Mouse (Mus musculus): ENCODE measurements around the gene Zfp593. TPM values are rescaled to one million over a fixed set of nuclear protein-coding genes. Genes with fewer than 3 reads are reported as not detected.
A peak's percentile ranks its signal among the peaks of the same experiment; 100 is the strongest.

Gene Zfp593
- polyA plus RNA-seq, 1 experiment from 2014 or later, result 4.0 TPM

DNA sequence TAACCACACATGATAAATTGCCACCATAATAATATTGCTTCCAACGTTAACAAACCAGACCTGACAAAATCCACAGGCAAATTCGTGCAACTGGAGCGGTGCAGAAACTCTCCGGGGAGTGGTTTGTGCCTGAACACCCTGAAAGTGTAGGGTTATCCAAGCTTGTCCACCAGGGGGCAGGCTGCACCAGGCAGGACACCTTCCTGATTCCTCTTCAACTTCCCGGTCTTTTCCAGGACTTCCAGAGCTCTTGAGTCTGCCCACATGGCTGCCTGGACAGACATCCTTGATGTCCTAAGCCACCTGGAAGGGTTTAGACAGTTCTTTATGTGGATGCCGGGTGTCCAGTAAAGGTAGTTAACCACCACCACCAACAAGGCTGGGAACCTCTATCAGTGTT lies 17.8 kb upstream of the Zfp593 start:
- no peak overlapping the region for H3K27ac ChIP-seq (ENCODE audit: low read length)
- H3K9me3 ChIP-seq (replicated peaks; ENCODE audit: control insufficient read depth, low read length), result no peaks in the 10 kb centered on the region; the same call in 1 of the 2 replicates
- no peak overlapping the region for H3K4me3 ChIP-seq (ENCODE audit: low read depth, low read length)
- H3K36me3 ChIP-seq (ENCODE audit: control insufficient read depth, insufficient read depth), result no peaks in the 10 kb centered on the region
- no peak overlapping the region for H3K9ac ChIP-seq (ENCODE audit: low read depth, low read length)
- no peaks in the 10 kb centered on the region for H3K27me3 ChIP-seq (ENCODE audit: control insufficient read depth, insufficient read depth, low read depth, low read length)
- ATAC-seq (ENCODE audit: low read depth), result no peak
- WGBS (ENCODE audit: insufficient replicate concordance), result 39% methylated on average over 6 of the region's 6 CpGs
- no peaks in the 10 kb centered on the region for H3K4me1 ChIP-seq (ENCODE audit: control insufficient read depth, low read depth, low read length)
- H3K4me2 ChIP-seq (ENCODE audit: low read depth, low read length), result no peak overlapping the region

DNA sequence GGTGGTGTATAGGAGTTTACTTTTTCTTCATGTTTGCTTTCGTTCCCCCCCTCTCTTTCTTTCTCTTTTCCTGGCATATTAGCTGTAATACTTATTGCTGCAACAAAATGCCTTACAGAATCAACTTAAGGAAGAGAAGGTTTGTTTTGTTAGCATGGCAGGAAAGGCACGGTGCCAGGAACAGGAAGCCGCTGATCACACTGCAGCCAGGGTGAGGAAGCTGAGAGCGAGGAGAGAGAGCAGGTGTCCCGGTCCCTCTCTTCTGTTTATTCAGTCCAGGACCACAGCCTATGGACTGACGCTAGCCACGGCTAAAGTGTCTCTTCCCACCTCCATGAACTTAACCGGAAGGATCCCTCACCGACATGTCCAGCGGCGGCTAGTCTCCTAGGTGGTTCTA lies 13.0 kb upstream of the Zfp593 start:
- ATAC-seq (ENCODE audit: low read depth), result no peak
- H3K4me1 ChIP-seq (ENCODE audit: control insufficient read depth, low read depth, low read length), result peaks cover 9% of the 10 kb centered on the region; the same call in 1 of the 2 replicates
- no peak overlapping the region for H3K4me3 ChIP-seq (ENCODE audit: low read depth, low read length)
- no peak overlapping the region for H3K27ac ChIP-seq (ENCODE audit: low read length)
- no peaks in the 10 kb centered on the region for H3K9me3 ChIP-seq (replicated peaks; ENCODE audit: control insufficient read depth, low read length)
- H3K36me3 ChIP-seq (ENCODE audit: control insufficient read depth, insufficient read depth), result no peaks in the 10 kb centered on the region
- no peak overlapping the region for H3K9ac ChIP-seq (ENCODE audit: low read depth, low read length)
- no peak overlapping the region for H3K4me2 ChIP-seq (ENCODE audit: low read depth, low read length)
- H3K27me3 ChIP-seq (ENCODE audit: control insufficient read depth, insufficient read depth, low read depth, low read length), result peaks cover 19% of the 10 kb centered on the region
- WGBS (ENCODE audit: insufficient replicate concordance), result 20% methylated on average over 11 of the region's 11 CpGs

DNA sequence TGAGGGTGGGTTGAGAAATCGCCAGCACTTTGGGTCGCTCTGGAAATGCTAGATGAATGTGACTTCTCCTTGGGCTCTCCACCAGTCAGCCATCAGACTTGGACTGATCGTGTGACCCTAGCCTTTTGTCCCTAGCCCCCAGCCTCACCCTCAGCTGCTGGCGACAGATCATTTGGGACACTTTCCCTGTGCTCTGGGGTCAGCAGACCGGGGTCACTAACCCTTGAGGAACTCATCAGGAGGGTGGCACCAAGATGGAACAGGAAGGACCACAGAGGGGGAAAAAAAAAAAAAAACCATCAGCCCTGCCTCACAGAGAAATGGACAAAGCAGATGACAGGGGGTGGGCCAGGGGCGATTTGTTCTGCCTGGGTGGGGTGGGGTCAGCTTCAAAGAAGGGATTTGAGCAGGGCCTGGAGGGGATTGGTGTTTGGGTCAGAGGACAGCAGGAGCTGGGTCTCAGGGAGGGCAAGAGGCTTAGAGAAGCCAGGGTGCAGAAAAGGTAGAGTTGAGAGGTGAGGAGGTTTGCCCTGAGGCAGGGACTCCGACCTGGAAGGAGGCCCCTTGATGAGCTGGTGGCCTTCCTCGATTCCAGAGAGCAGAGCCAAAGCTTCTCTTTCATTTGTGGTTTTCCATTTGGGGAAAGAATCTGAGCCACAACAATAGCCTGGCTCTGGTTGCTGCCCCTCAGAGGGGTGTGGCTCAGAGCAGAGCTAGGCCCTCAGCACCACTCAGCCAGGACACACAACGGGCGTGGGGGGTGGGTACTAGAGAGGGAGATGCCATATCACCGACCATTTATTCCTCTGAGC lies 12.0 kb upstream of the Zfp593 start:
- 31% methylated on average over 11 of the region's 11 CpGs for WGBS (ENCODE audit: insufficient replicate concordance)
- no peaks in the 10 kb centered on the region for H3K9me3 ChIP-seq (replicated peaks; ENCODE audit: control insufficient read depth, low read length)
- no peak overlapping the region for H3K4me2 ChIP-seq (ENCODE audit: low read depth, low read length)
- ATAC-seq (ENCODE audit: low read depth), result no peak
- H3K36me3 ChIP-seq (ENCODE audit: control insufficient read depth, insufficient read depth), result no peaks in the 10 kb centered on the region
- H3K4me1 ChIP-seq (ENCODE audit: control insufficient read depth, low read depth, low read length), result peaks cover 9% of the 10 kb centered on the region; the same call in 1 of the 2 replicates
- peaks cover 29% of the 10 kb centered on the region for H3K27me3 ChIP-seq (ENCODE audit: control insufficient read depth, insufficient read depth, low read depth, low read length)
- no peak overlapping the region for H3K4me3 ChIP-seq (ENCODE audit: low read depth, low read length)
- H3K9ac ChIP-seq (ENCODE audit: low read depth, low read length), result no peak overlapping the region
- no peak overlapping the region for H3K27ac ChIP-seq (ENCODE audit: low read length)

DNA sequence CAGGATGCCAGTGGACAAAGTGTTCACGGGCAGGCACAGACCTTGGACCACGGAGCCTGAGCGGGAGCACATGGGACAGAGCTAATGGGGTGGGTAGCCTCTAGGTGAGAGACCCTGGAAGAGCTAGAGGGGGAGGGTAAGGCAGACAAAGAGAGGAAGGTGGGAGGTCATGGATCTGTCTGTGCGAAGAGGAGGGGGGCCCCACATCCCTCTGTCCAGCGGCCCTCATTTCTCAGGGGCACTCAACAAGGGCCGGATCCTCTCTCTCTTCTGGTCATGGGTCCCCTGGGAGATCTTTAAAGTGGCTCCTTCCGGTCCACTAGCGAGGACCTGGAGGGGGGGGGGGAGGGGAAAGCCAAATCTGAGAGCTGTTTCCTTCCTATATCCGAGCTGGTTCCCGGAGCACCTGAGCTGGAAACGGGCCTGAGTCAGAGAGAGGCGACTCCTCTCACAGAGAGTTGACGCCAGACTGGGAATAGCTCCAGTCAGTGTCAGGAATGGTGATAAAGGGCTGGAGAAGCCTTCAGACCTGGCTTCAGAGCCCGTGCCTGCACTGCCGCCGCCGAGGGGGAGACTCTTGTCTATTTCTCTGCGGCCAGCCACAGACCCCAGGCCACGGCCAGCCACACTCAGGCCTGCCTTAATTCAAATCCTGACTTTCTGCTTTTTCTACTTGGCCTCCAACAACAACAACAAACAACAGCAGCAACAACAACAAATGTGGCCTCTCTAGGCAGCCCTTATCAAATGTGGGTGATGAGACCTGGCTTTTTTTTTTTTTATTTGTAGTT lies 11.2 kb upstream of the Zfp593 start:
- Histone ChIP-seq H3K36me3 (ENCODE audit: control insufficient read depth, insufficient read depth) (no peaks in the 10 kb centered on the region), H3K27ac (ENCODE audit: low read length) (no peak overlapping the region), H3K27me3 (ENCODE audit: control insufficient read depth, insufficient read depth, low read depth, low read length) (peaks cover 37% of the 10 kb centered on the region), H3K4me1 (ENCODE audit: control insufficient read depth, low read depth, low read length) (peaks cover 13% of the 10 kb centered on the region), H3K4me2 (ENCODE audit: low read depth, low read length) (no peak overlapping the region), H3K9ac (ENCODE audit: low read depth, low read length) (no peak overlapping the region), H3K4me3 (ENCODE audit: low read depth, low read length) (no peak overlapping the region), H3K9me3 (replicated peaks; ENCODE audit: control insufficient read depth, low read length) (no peaks in the 10 kb centered on the region)
- WGBS (ENCODE audit: insufficient replicate concordance), result 21% methylated on average over 19 of the region's 19 CpGs
- ATAC-seq (ENCODE audit: low read depth), result no peak

DNA sequence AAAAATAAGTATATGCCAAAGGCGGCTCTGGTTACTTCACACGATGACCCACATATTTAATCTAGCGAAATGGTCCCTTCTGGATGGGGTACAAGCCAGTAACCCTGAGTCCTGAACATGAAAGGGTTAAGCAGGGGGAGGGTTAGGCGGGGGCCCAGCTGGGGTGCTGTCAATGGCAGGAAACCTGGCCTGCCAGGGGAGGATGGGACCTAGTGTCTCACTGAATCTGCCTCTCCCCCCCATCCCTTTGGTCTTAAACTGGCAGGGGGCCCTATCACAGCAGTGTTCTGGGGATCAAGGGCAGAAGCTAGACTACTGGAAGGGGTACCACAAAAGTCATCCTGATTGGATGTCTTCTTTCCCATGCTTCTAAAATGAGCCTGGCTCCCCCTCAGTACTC lies 10.5 kb upstream of the Zfp593 start:
- Histone ChIP-seq H3K9ac (ENCODE audit: low read depth, low read length) (no peak overlapping the region), H3K4me2 (ENCODE audit: low read depth, low read length) (no peak overlapping the region), H3K27me3 (ENCODE audit: control insufficient read depth, insufficient read depth, low read depth, low read length) (peaks cover 44% of the 10 kb centered on the region), H3K4me3 (ENCODE audit: low read depth, low read length) (no peak overlapping the region), H3K27ac (ENCODE audit: low read length) (no peak overlapping the region), H3K9me3 (replicated peaks; ENCODE audit: control insufficient read depth, low read length) (no peaks in the 10 kb centered on the region), H3K4me1 (ENCODE audit: control insufficient read depth, low read depth, low read length) (peaks cover 20% of the 10 kb centered on the region), H3K36me3 (ENCODE audit: control insufficient read depth, insufficient read depth) (no peaks in the 10 kb centered on the region)
- ATAC-seq (ENCODE audit: low read depth), result no peak
- WGBS (ENCODE audit: insufficient replicate concordance), result 34% methylated on average over 4 of the region's 4 CpGs

DNA sequence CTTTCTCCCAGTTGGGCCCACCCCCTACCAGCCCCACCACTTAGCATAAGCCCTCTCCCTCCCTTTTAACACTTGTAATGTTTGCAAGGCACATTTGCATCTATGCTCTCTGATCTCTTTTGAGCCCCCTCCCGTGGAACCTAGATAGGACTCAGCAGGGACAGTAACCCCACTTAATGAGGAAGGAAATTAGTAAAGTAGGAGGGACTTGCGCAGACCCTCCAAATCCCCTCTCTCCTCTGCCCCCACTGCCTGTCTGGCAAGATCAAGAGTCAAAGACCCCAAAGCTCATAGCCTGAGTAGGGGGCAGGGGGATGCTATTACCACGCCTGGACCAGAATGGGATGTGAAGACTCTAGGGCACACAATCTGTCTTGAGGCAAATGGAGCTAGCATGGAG lies 9.4 kb upstream of the Zfp593 start:
- Histone ChIP-seq H3K4me2 (ENCODE audit: low read depth, low read length) (no peak overlapping the region), H3K27me3 (ENCODE audit: control insufficient read depth, insufficient read depth, low read depth, low read length) (peaks cover 55% of the 10 kb centered on the region), H3K4me1 (ENCODE audit: control insufficient read depth, low read depth, low read length) (peaks cover 24% of the 10 kb centered on the region), H3K4me3 (ENCODE audit: low read depth, low read length) (no peak overlapping the region), H3K9ac (ENCODE audit: low read depth, low read length) (no peak overlapping the region), H3K36me3 (ENCODE audit: control insufficient read depth, insufficient read depth) (no peaks in the 10 kb centered on the region), H3K27ac (ENCODE audit: low read length) (no peak overlapping the region), H3K9me3 (replicated peaks; ENCODE audit: control insufficient read depth, low read length) (no peaks in the 10 kb centered on the region)
- 28% methylated on average over 3 of the region's 3 CpGs for WGBS (ENCODE audit: insufficient replicate concordance)
- no peak for ATAC-seq (ENCODE audit: low read depth)

DNA sequence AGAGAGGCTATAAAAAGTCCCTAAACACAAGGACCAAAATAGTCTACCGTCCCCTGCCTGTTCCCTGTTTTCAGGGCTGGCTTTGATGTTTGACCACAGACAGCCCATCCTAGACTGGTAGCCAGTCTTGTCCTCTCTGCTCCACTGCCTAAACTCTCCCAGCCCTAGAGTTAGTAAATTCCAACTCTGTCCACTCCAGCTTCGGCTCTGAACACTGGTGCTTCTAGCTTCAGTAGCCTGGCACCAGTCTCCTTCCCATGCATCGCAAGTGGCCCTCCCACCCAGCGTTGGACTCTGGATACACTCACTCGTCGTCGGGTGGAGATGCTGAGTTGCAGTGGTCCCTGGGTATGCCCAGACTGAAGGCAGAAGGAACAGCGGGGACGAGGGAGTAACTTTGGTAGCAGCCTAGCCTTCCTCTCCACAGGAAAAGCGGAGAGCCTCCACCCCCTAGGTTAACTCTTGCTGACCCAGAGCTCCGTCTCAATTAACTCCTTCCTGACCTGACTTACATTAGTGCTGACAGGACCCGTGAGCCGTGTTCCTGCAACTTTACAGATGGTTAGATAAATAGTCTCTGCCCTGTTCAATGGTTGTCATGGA lies 8.4 kb upstream of the Zfp593 start, which contains the start of gene Grrp1:
Gene Grrp1, minus strand, starts transcription at position 385 of the 603 bp plus-strand sequence.
- Histone ChIP-seq H3K4me2 (ENCODE audit: low read depth, low read length) (no peak within 1 kb of the TSS), H3K27ac (ENCODE audit: low read length) (no peak within 1 kb of the TSS), H3K9me3 (replicated peaks; ENCODE audit: control insufficient read depth, low read length) (no peaks in the 10 kb centered on the region), H3K27me3 (ENCODE audit: control insufficient read depth, insufficient read depth, low read depth, low read length) (peaks cover 65% of the 10 kb centered on the region), H3K4me3 (ENCODE audit: low read depth, low read length) (peak within 1 kb of the TSS; percentile 12; the same call in 1 of the 2 replicates), H3K36me3 (ENCODE audit: control insufficient read depth, insufficient read depth) (no peaks in the 10 kb centered on the region), H3K4me1 (ENCODE audit: control insufficient read depth, low read depth, low read length) (peaks cover 24% of the 10 kb centered on the region), H3K9ac (ENCODE audit: low read depth, low read length) (no peak within 1 kb of the TSS)
- 3% methylated on average over 13 of the region's 13 CpGs for WGBS (ENCODE audit: insufficient replicate concordance)
- ATAC-seq (ENCODE audit: low read depth), result no peak

DNA sequence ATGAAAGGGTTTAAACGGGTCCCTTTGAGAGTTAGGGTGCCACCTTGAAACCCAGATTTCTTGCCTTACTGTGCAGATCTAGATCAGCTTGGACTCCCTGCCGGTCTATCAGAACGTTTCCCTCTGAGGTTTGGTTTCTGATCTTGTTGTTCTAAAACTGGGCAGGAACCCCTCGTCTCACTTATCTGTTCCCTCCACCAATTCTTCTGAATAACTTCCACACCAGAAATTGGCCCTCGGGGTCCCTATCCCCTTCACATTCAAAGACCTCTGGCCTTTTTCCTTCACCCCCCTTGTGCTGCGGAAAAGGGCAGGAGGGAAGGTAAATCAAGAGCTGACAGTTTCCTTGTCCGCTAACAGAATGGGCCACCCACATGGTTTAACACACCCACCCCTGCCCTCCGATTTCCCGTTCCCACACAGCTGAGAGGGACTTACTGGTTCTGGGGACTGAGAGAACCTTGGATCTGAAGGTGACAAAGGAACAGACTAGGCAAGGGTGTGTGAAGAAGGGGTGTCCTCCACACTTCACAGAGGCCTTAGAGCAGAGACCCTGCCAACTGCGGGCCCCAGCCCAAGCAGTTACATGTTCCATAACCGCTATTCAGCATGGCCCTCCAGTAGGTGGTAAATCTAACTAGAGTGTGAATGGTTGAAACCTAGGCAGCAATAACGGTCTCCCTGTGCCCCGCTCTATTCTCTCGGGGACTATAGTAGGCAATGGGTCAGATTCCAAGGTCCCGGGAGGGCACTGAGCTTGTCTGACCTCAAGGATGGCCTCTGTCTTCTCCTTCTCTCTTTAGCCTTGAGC lies 7.7 kb upstream of the Zfp593 start:
- peaks cover 72% of the 10 kb centered on the region for H3K27me3 ChIP-seq (ENCODE audit: control insufficient read depth, insufficient read depth, low read depth, low read length)
- no peak overlapping the region; the same call in 1 of the 2 replicates for H3K4me2 ChIP-seq (ENCODE audit: low read depth, low read length)
- no peak for ATAC-seq (ENCODE audit: low read depth)
- H3K9me3 ChIP-seq (replicated peaks; ENCODE audit: control insufficient read depth, low read length), result no peaks in the 10 kb centered on the region
- H3K36me3 ChIP-seq (ENCODE audit: control insufficient read depth, insufficient read depth), result no peaks in the 10 kb centered on the region
- peak overlapping the region; percentile 12; the same call in 1 of the 2 replicates for H3K4me3 ChIP-seq (ENCODE audit: low read depth, low read length)
- no peak overlapping the region for H3K9ac ChIP-seq (ENCODE audit: low read depth, low read length)
- WGBS (ENCODE audit: insufficient replicate concordance), result 11% methylated on average over 15 of the region's 15 CpGs
- no peak overlapping the region for H3K27ac ChIP-seq (ENCODE audit: low read length)
- H3K4me1 ChIP-seq (ENCODE audit: control insufficient read depth, low read depth, low read length), result peaks cover 24% of the 10 kb centered on the region

Data from liver, embryonic 16.5 days (tissue).